Mouse (Mus musculus): Measurements from ENCODE around the gene Adk. TPM values are rescaled to one million over a fixed set of nuclear protein-coding genes. Genes with fewer than 3 reads are reported as not detected.
A peak's percentile ranks its signal among the peaks of the same experiment; 100 is the strongest.

Gene Adk
- total RNA-seq, 2 experiments from 2014 or later, result 62.6 to 77.3 TPM

- no peak for DNase-seq
These were observed 303.9 kb downstream of the Adk start for GRCm38 (mm10) chr14:21356286-21356685.

GRCm38 (mm10) chr14:21359207-21359895, 307.0 kb downstream of the Adk start:
- DNase-seq, result no peak

GRCm38 (mm10) chr14:21359896-21360525, 307.6 kb downstream of the Adk start:
- no peak for DNase-seq

- DNase-seq, result no peak
These were observed 314.7 kb downstream of the Adk start for GRCm38 (mm10) chr14:21367095-21367494.

DNA sequence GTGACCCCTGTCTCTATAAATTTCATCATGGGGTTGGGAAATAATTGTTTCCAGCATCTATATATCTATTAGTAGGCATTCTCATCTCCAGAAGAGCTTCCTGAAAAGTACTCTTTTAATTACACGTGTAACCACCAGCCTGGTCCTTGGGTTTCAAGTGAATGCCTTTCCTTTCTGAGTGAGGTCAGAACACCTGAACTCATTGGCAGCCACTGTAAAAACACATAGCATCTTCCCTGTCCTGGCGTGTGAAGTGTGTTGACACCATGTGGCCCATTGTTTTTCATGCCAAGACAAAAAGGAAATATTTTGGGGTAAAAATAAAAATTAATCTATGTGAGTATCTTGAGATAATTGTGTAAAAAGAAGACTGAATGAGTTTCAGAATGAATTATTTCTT, 316.2 kb downstream of the Adk start:
- DNase-seq, result no peak

- DNase-seq, result peak; percentile 84 to 85
These were observed 316.8 kb downstream of the Adk start for GRCm38 (mm10) chr14:21369127-21369526.

GRCm38 (mm10) chr14:21371946-21372345, 319.6 kb downstream of the Adk start:
- DNase-seq, result no peak

- no peak for DNase-seq
These were observed 320.3 kb downstream of the Adk start for GRCm38 (mm10) chr14:21372689-21373088.

DNA sequence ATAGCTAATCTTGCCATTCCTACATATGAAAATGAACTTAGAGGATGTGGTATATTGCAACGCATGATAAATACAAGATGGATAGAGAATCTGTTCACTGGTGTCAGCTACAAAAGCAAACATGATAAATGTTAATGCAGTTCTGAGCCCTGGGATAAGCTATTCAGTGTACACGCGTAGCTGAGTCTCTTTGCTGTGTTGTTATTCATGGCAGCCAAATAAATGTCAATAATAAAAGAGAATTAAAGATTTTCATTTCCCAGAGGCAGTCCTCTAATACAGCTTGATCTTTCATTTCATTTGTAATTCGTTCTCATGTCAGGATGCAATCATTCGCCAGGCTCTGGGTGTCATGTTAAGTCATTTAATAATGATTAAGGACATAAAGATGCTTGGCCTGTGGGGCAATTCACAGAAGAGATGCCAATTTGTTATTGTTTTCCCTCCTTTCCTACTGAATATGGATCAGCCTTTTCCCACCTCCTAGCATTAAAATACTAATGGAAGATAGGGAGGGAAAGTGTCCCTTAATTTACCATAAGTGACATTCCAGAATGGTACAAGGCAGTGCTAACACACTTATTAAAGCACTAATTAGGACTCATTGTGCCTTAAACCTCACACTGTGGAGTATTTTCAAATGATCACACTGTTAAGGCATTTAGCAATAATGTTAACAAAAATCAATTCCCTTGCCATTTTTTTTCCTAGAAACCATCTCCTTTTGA, 331.5 kb downstream of the Adk start:
- DNase-seq, result no peak

- no peak for DNase-seq
These were observed 347.1 kb downstream of the Adk start for GRCm38 (mm10) chr14:21399506-21399905.

DNA sequence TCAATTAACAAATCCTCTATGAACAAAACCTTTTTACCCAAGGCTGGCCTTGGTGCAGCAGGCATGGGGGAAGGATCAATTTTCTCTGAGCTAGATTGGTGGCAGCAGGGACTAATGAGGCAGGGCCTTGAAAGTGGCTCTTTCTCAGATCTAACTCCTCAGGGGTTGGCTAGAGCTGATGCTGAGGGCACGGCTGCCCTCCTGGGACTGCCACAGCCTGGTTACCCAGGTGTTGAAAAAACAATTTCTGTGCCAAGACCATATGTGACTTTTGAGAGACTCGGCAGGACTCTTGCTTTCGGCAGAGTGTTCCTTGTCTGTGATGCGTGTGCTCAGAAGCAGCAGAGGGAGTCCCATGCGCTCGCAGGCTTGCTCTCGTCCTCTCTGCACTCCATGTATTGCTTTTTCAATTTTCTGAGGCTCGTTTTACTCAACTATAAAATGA, 349.8 kb downstream of the Adk start:
- peak; percentile 12 to 14 for DNase-seq

GRCm38 (mm10) chr14:21402621-21403405, 350.4 kb downstream of the Adk start:
- DNase-seq, result no peak

DNA sequence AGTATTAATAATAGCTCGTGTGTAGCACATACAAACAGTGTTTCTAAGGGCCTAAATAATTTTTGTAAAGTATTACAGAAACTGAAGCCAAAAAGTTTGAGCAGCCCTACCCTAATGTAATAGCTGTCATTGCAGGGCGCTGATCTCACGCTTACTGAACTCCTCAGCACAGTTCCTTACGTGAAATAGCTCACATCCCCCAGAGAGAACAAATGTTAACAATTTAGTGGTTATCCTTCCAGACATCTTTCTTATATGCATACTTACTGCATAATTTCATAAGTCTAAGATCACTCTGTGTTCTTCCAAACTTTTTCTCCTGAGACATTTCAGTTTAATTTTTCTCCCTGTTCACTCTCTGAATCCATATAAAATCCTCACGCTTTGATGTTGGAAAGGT, 354.6 kb downstream of the Adk start:
- DNase-seq, result no peak

- no peak for DNase-seq
These were observed 356.5 kb downstream of the Adk start for GRCm38 (mm10) chr14:21408846-21409245.

DNA sequence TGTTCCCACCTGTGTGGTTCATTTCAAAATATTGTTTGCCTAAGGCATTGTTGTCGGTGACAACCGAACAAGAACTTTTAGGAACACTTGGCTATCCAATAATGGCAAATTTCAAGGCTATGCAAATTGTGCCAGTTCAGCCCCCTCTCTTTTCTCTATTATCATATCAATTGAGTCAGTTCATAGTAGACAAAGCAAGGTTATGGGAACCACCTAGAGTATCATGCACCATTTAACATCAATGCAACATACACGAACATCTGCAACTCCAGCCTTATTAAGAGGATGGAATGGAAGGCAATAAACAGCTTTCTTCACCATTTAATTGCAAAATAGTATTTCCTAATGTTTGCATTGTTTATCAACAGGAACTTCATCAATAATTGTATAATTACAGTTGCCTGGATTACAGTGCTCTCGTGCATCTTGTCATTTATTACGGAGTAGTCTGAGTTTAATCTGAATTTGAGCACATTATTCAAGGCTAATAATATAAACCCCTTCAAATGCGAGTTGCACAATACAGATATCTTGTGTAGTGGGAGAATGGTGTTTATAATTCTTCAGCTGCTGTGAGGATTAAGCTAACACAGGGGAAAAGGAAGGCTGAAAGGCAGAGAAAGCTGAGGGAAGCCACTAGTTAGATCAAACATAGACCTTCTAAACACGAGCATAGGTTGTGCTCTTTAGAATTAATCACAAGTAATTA, 358.5 kb downstream of the Adk start:
- DNase-seq, result no peak

DNA sequence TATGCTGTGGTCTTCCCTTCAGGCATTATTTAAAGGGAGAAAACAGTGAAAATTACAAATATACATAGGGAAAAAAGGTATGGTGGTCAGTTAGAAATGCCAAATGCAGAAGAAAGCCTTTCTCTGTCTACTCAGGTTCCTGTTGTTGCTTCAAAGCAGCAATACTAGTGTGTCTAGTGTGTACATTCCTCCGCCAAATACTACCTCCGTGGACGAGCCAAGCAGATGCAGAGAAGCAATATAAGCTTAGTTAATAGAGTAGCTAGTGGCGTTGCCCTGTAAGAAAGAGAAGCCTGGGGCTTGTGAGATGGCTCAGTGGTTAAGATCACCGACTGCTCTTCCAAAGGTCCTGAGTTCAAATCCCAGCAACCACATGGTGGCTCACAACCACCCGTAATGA, 359.1 kb downstream of the Adk start:
- no peak for DNase-seq

DNA sequence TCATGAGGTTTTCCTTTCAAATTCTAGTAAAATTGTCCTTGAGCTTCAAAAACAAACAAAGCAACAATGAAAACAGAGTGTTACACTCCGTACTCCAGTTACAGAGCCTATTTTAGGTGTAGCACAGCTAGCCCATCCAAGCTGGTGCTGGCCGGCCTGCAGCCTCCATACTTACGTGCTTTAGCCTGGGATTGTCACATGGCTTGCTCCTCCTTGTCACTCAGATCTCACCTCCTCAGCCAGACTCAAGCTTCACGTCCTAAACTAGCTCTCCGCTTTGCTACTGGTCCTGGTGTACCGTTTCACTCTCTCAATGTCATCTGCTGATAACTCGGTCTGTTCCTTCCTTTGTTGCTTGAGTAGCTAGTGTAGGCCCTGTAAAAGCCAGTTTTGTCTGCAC, 366.0 kb downstream of the Adk start:
- no peak for DNase-seq

- DNase-seq, result no peak
These were observed 375.0 kb downstream of the Adk start for GRCm38 (mm10) chr14:21427369-21427768.

- DNase-seq, result no peak
These were observed 381.0 kb downstream of the Adk start for GRCm38 (mm10) chr14:21433415-21433814.

DNA sequence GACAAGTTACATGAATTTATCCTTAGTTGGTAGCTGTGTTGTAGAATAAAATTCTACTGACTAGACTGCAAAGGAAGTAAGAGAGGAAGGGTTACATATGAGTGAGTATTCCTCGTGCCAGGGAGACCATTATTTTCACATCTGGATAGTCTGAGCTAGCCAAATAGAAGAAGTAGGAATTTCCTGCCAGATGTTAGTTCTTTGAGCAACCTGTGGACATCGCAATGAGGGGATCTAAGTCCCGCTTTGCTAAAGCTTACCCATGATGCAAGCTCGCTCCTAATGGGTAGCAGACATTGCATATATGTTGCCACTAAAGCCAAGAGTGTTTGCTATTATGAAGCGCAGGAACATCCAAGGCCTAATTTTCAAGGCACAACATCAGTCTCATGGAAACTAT, 381.6 kb downstream of the Adk start:
- DNase-seq, result no peak

- no peak for DNase-seq
These were observed 382.3 kb downstream of the Adk start for GRCm38 (mm10) chr14:21434686-21435085.

- no peak for DNase-seq
These were observed 387.4 kb downstream of the Adk start for GRCm38 (mm10) chr14:21439785-21440184.
